Mouse (Mus musculus): ENCODE measurements around the gene Nicn1.
"Not testable (repeated sequence)": the region's sequence is repeated elsewhere in the genome, so short reads cannot be mapped to it uniquely, and the experiment has no call there.

The Nicn1 gene

GRCm38 (mm10) chr9:108280071-108280828, 10.0 kb upstream of the Nicn1 start:
- DNase-seq (ENCODE audit: low spot score): no peak

DNA sequence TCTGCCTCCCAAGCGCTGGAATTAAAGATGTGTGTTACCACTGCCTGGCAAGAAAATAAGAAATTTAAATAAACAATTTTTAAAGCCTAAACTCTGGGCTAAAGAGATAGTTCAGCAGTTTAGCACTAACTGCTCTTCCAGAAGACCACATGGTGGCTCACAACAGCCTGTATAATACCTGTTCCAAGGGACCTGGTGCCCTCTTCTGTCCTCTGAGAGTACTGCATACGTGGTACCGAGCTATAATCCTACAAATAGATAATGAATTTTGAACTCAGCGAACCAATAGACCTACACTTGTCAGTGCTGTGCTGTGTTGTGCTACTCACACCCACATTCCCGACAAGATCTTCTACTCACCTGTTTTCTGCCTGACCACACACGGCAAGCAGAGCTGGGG, 5.8 kb upstream of the Nicn1 start:
- peak; percentile 71 for DNase-seq (ENCODE audit: low spot score)

DNA sequence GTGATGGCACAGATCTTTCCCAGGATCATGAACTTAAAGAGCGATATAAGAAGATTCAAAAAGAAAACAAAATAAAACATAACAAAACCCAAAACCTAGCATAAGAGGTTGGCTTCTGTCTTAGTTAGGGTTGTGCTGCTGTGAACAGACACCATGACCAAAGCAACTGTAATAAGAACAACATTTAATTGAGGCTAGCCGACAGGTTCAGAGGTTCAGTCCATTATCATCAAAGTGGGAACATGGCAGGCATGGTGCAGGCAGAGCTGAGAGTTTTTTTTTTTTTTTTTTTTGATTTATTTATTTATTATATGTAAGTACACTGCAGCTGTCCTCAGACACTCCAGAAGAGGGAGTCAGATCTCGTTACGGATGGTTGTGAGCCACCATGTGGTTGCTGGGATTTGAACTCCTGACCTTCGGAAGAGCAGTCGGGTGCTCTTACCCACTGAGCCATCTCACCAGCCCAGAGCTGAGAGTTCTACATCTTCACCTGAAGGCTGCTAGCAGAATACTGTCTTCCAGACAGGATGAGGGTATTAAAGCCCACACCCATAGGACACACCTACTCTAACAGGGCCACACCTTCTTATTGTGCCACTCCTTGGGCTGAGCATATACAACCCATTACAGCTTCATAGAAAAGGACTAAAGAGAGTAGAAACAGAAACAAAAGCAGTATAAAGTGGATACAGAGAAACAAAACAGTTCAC, 2.5 kb upstream of the Nicn1 start:
- DNase-seq (ENCODE audit: low spot score): not testable (repeated sequence)

DNA sequence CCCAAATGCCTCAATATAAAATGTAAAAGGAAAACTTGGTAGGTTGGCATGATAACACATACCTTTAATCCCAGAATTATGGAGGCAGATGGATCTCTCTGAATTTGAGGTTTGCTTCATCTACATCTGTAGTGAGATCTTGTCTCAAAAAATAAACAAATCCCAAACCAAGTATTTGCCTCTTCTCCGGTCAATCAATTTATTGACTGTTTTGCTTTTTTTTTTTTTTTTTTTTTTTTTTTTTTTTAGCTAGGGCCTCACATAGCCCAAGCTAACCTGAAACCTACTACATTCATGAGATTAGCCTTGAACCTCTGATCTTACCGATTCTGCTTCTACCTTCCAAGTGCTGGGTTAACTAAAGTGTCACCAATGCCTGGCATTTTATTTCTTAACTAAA, 882 bp upstream of the Nicn1 start:
- no peak for DNase-seq (ENCODE audit: low spot score)

GRCm38 (mm10) chr9:108290773-108291172, 544 bp downstream of the Nicn1 start:
- no peak for DNase-seq (ENCODE audit: low spot score)

GRCm38 (mm10) chr9:108296453-108297355, 6.5 kb downstream of the Nicn1 start, which contains the start of gene Amt:
Gene Amt (plus strand): TSS chr9:108296853.
- DNase-seq (ENCODE audit: low spot score): no peak

- DNase-seq (ENCODE audit: low spot score): no peak
Observed at GRCm38 (mm10) chr9:108301853-108302252, 11.6 kb downstream of the Nicn1 start.

GRCm38 (mm10) chr9:108304716-108305115, 14.5 kb downstream of the Nicn1 start:
- no peak for DNase-seq (ENCODE audit: low spot score)

- peak; percentile 21 for DNase-seq (ENCODE audit: low spot score)
Observed at GRCm38 (mm10) chr9:108305170-108305569, 14.9 kb downstream of the Nicn1 start.

DNA sequence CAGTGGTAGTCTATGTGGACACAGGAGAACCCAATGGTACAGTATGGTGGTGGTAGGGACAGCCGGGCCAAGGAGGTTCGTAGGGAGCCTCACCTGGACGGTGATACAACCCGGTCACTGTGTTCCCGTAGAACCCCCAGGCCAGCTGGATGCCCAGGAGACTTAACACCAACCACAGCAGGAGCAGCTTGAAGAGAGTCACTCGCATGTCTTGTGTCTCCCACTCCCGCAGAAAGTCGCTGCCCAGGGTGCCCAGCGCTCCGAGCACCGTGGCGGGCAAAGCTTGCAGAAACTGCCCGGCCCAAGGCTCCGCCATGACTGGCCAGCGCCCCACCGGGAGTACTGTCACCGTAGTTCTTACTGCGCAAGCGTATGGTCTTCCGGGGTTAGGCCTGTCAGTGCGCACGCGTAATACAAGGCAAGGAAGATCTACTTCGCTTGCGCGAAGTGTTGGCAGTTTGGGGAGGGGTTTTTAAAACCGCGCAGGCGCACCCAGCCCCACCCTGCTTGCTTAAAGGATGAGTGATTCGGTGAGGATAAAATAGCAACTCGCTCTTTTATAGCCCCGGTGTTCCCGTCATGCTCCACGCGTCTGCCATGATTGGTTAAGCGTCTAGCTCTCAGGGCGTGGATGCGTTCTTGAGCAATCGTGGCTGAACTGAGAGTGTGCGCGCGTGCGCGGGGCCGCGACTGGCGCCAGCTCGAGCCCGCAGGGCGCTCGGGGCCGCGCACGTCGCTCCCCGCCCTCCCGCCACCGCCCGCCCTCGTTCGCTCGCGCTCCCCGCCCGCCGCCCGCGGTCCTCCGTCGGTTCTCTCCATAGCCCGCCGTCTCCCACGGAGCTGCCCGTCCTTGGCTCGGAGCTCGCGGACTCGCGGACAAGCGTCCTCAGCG, 15.6 kb downstream of the Nicn1 start, which contains the start of the genes Rhoa and Tcta:
TSS of gene Rhoa (plus strand) at position 501 of the 892 bp plus-strand sequence.
TSS of gene Tcta (minus strand) at position 532 of the 892 bp plus-strand sequence.
- DNase-seq (ENCODE audit: low spot score): peak; percentile 97

GRCm38 (mm10) chr9:108306571-108306980, 16.3 kb downstream of the Nicn1 start:
- peak; percentile 76 for DNase-seq (ENCODE audit: low spot score)

DNA sequence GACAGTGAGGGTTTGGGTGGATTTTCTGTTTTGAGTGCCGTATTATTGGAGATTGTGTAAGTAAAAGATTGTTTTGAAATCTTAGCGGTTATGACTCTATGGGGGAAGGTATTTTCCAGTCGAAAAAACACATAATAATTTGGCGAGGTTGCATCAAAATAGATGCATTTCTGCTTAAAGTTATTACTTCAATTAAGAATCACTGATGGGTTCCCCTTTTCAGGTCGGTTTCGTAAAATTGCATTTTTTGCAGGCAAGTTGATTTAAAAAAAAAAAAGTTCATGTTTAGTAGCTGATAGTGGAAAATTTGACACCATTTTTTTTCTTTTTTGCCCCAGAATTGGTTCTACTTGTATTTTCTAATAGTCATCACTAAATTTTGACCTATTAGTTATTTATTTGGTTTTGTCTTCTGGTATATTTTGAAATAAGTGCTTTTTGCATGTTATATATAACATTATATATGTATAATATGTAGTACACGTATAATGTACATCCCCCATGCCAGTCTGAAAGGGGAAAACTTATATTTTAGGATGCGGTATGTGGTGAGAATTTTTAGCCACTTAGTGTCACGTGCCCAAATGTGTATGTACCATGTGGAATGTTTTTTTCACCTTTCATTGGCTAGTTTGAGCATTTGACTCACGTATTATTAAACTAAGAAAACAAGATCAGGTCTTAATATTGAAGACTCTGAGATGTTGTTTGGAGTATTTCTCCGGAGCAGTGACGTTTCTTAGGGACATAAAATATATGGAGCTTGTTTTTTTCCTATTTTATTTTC, 17.0 kb downstream of the Nicn1 start:
- DNase-seq (ENCODE audit: low spot score): no peak

DNA sequence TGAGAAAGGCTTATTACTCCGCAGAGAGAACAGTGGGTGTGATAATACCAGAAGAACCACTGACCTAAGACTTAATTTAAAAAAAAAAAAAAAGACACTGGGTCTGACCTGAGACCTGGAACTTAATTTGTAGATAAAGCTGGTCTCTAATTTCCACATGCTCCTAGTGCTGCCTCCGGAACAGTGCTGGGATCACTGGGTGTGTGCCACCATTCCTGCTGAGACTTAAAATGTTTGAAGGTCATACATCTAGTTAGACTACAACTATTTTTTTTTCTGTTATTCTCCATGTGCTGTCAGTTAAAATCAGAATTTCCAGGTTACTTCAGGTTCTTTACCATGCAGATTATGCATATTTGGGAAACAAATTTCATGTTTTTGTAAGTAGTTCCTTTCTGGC, 17.9 kb downstream of the Nicn1 start:
- DNase-seq (ENCODE audit: low spot score): no peak

DNA sequence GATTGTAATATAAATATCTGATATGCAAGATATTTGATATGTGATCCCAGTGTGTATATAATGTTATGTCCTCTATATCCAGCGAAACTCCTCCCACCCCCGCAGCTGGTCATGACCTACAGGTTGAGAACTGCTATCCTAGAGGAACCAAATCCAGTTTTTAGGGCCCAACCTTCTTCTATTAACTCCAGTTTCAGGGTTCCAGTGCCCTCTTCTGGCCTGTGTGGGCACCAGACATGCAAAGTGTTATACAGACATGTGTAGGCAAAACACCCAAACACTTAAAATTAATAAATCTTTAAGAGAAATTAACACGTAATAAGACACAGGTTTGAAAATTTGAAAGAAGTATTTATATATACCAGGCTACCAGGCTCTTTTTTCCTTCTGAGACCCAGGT, 27.3 kb downstream of the Nicn1 start:
- no peak for DNase-seq (ENCODE audit: low spot score)

DNA sequence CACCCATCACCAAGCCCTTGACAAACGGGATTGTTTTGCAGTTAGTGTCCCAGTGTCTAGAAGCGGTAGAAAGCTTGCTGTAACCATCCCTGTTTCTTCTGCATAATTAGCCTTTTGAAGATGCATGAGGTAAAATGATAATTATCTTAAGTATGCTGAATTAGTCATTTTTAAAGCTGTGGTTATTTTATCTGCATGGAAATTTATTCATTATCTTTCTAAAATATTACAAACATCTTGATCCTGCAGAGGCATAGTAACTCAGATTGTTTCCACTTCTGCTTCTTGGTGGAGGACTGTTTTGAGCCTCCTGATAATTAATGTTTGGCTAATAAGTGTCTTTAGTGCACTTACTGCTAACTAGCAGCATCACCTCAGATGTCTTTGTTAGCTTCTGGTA, 28.2 kb downstream of the Nicn1 start:
- no peak for DNase-seq (ENCODE audit: low spot score)

DNA sequence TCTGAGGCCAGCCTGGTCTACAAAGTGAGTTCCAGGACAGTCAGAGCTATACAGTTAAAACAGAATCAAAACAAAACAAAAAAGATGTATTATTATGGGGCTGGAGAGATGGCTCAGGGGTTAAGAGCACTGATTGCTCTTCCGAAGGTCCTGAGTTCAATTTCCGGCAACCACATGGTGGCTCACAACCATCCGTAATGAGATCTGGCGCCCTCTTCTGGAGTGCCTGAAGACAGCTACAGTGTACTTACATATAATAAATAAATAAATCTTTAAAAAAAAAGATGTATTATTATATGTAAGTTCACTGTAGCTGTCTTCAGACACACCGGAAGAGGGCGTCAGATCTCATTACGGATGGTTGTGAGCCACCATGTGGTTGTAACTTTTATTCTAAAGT, 31.8 kb downstream of the Nicn1 start:
- not testable (repeated sequence) for DNase-seq (ENCODE audit: low spot score)

DNA sequence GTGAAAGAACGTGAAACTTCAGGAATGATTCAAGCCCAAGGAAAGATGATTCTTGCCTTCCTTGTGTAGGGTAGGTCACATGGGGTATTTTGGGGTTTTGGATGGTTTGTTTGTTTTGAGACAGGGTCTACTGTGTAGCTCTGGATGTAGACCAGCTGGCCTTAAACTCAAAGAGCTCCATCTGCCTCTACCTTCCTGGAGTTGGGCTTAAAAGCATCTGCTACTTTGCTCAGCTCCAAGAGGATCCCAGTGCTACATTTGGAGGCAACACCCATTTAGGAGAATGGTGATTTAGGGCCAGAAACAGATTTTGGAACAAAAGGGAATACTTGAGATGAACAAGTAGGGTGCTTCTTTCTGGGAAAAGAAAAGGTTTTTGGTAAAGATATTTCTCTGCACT, 34.6 kb downstream of the Nicn1 start:
- DNase-seq (ENCODE audit: low spot score): no peak

GRCm38 (mm10) chr9:108325811-108326210, 35.6 kb downstream of the Nicn1 start:
- DNase-seq (ENCODE audit: low spot score): no peak

DNA sequence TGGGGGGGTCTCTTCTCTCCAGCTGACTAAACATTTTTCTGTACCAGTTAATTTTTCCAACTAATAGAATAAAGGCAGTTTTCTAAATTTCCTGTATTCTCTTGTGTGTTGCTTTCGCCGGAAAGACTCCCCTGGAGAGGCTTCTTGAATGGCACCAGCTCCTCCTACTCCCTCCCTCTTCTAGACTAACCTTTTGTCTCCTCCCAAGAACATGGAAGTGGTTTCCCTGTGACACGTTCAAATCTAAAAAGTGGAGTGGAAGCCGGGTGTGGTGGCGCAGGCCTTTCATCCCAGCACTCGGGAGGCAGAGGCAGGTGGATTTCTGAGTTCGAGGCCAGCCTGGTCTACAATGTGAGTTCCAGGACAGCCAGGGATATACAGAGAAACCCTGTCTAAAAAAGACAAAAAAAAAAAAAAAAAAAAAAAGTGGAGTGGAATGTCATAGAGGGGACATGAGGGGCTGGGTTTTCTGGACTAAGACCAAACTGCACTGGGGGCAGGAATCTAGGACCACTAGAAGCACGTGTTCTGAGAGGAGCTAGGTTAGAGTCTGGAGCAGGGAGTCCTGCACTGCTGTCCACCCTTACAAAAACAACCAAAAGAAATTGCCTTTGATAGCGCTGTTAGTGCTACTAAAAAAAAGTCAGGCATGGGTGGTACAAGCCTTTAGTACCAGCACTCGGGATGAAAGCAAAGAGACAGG, 47.8 kb downstream of the Nicn1 start:
- DNase-seq (ENCODE audit: low spot score): no peak

- DNase-seq (ENCODE audit: low spot score): no peak
Observed at GRCm38 (mm10) chr9:108338551-108338885, 48.3 kb downstream of the Nicn1 start.
